Mouse (Mus musculus): ENCODE measurements around the gene Slc5a4b.
A peak's percentile ranks its signal among the peaks of the same experiment; 100 is the strongest.
"Not testable (repeated sequence)": the region's sequence is repeated elsewhere in the genome, so short reads cannot be mapped to it uniquely, and the experiment has no call there.

Gene Slc5a4b

DNA sequence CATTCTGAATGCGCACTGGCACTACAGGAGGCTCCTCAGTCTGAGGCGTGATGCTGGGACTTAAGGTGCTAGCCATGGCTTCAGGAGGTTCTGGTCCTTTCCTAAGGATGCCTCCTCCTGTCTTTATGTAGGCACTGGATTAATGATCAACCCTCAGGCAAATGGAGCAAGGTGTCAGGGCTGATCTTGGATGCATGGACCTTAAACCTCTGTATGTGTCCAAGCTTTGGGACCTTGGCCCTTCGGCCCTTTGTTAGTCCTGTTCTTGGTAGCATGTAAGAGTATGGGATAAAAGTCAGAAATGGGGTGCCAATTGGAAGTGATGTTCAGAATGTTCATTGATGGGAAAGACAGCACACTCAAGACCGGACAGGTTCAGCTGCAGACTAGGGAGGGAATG is at the start of gene Slc5a4b:
Gene Slc5a4b (minus strand): TSS at position 101 of the 400 bp plus-strand sequence.
- DNase-seq = no peak

DNA sequence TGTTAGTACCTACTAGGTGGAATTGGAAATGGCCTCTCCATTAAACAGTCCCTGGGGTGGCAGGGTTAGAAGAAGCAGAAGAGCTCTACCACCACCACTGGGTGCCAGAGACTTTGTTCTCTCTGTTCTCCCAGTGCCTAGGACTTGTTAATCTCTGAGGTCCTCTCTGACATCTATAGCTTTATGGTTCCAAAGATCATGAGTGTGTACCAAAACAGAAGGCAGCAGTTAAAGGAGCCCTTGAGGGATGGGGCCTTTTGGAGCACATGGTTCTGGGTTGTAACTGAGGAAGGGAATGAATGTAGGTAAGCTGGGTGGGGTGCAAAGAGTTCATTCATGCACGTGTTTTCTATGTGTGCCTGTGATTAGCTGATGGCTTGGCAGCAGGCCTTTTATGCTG is 47.2 kb upstream of the Slc5a4b start:
- DNase-seq = no peak

DNA sequence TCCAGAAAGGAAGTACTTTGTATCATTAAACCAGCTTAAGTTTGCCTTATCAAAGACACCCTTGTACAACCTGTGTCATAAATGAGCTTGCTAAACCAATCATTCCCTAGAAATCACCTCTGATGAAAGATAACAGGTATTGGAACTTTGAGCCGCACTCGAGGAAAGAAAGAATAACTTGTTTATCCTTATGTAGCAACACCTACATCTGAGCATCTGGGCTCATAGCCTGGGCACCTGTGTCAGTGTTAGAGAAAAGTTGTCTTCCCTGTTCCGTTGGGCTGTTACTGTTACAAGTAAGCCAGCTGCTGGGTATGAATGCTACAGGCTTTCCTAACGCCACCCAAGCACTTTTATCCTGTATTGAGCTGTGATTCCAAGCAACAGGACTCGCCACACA is 46.8 kb upstream of the Slc5a4b start:
- DNase-seq = no peak

DNA sequence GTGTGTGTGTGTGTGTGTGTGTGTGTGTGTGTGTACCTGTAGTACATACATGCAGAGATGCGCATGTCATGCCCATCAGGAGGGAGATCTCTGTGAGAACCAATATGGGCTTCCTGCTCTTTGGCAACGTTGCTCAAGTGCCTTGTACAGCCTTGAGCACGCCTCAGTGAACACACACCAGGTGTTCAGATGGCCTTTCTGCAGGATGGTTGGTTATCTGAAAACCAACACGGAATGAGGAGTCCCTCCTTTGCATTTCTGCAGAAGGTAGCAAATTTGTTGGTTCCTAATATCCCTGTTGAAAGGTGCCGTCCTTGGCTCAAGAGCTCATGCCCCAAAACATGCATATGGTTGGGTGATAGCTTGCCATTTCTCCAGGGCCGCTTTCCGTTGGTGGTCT is 45.1 kb upstream of the Slc5a4b start:
- peak in 1 of 2 experiments; percentile 3 for DNase-seq

DNA sequence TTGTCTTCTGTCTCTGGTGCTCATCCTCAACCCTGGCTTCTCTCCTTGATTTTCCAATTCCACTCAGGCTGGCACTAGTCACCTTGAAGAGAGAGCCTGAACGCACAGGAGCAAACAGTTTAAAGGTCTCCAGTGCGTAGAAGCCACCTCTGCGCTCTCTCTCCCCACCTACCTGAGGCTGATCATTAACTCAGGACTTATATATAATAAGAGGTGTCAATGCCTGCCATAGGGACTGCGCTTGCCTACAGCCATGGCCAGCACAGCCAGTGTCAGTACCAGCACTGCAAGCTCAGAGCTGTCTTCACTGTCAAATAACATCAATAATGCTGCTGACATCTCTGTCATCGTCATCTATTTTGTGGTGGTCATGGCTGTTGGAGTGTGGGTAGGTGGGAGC is 36.5 kb upstream of the Slc5a4b start, which contains the start of gene Slc5a4a:
Gene Slc5a4a (plus strand): TSS at position 174 of the 400 bp plus-strand sequence.
- no peak for DNase-seq

DNA sequence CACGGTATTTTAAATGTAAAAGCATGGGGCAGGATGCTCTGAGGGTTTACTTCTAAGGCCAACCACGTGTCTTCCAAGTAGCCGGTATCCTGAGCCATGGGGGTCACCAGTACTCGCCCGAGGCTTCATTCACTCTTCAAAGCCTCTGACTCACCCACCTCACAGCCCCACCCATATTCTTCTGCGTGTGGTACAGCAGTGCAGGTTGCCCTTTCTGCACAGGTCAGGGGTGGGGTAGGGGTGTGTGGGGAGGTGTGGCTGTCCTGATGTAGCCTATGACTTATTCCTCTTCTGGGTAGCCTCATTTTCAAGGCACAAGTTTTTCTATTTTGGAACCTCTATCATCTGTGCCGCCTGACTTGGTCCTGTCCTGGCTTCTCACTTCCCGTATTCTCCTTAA is 36.1 kb upstream of the Slc5a4b start:
- DNase-seq = no peak

DNA sequence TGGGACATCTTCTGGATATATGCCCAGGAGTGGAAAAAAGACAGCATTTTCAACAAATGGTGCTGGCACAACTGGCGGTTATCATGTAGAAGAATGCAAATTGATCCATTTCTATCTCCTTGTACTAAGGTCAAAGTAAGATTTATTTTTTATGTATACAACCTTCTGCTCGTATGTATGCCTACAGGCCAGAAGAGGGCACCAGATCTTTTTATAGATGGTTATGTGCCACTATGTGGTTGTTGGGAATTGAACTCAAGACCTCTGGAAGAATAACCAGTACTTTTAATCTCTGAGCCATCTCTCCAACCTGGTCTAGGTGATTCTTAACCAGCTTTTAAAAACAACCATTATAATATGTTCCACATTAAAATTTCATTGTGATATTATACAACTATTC is 25.6 kb upstream of the Slc5a4b start:
- DNase-seq = no peak

DNA sequence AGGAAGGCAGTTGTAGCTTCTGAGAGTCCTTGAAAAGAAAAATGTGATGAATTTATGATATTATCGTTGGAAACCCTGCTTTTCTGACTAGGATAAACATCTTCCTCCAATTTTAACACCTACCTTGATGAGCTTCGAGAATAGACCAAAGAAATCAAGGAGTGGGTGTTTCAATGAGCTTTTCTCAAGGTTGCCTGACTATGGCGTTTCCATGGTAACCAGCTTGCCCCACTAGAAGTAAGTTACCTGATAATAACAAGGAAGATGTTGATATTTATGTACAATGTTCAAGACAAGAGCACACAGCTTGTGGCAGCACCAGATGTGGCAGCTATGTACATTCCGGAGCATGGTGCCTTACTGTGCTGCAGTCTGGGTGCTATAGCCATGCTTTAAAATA is 21.7 kb upstream of the Slc5a4b start:
- no peak for DNase-seq

DNA sequence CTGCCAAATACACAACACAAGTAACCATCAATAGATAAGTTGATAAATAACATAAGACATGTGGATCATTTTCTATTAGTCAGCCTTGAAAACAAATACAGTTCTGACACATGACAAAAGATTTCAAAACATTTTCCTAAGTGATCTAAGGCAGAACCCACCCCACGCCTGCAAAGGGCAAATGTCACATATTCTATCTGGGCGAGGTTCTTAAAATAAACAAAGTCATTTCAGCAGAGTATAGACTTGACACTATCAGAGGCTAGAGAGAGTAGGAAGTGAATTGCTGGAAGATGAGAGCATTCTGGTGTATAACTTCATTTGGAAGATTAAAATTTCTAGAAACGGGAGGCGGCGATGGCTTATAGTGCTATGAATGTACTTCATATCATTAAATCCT is 10.7 kb upstream of the Slc5a4b start:
- DNase-seq = no peak

DNA sequence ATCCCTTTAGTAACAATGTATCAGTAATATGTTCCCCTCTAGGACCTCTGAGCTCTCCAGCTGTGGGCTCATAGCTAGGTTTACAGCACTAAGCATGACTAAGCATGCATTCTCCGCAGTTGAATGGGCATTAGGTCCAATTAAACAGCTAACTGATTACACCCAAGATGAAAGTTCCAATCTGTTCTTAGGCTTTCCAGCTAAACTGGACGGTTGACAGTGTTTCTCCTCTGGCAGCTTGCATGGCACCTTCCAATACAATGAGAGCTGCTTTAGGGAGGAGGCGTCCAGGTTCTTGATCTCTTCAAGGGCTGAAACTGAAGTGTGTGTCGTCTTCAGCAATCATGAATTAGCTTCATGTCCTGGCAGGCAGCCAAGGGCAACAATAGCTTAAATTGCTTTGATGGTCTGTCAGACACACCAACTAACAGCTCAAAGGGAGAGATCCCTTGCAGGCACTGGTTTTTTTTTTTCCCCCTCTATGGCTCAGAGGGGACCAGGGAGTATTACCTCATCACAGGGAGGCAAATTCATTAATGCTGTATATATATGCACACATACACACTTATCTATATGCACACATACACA is 9.5 kb upstream of the Slc5a4b start:
- no peak for DNase-seq

DNA sequence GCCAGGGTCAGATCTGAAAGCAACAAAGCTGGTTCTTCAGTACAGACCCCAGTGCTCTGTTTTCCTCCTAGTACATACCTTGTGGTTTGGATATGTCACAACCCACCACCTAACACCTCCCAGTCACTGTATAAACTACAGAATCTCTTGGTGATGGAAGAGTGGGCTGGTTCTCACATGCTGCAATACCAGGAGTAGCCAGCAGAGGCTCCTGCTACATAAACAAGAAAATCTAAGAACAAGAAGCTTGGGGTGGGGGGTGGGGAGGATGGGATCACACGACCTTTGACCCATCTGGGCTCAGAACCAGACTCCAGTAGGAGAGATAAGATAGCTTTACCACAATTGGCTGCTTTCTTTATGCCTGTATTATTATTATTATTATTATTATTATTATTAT is 8.0 kb upstream of the Slc5a4b start:
- DNase-seq = no peak

DNA sequence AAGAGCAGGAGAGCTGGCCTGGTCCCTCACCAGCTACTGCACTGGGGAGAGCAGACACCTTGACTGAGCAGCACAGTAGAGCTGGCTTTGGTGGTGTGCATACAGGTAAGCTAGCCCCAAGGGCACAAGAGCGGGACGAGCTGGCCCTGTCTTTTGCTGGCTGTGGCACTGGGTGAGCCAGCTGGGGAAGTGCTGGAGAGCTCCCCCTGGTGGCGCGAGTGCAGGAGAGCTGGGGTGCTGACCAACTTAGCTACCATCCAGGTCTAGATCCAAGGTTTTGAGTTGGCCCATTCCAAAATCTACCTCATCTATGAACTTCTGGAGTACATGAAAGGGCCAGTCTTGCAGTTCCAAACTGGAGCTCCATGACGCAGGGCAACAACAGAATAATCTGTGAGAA is 7.2 kb upstream of the Slc5a4b start:
- DNase-seq = peak; percentile 29 to 47

DNA sequence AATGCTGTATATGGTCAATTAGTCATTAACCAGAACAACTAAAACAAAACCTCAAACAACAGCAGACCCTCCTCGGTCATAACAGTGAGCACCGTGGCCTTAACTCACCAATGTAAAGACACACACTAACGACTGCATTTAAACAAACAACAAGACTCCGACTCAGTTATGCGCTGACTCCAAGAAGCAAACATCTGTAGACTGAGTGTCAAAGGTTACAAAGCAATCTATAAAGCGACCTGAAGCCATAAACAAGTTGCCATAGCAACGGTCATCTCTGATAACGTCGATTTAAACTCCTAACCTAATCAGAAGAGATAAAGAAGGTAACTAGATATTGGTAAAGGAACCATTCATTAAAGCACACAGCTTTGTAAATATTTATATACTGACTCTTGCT is 13.4 kb downstream of the Slc5a4b start:
- DNase-seq = no peak

DNA sequence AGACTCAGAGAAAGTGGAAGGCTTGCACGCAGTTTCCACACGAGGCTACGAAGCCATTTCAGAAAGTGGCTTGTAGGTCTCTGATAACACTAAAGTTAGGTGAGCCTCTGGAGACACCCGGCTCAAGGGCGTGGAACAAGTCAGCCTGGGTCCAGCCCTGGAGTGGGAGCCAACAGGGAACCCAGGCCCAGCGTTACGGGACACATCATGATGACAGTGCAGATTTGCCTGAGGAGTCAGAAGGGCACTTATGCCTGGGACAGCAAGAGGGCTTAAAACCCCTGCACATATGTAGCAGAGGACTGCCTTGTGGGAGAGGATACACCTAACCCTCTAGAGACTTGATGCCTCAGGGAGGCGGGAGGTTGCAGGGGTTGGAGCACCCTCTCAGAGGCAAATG is 14.2 kb downstream of the Slc5a4b start:
- no peak for DNase-seq

DNA sequence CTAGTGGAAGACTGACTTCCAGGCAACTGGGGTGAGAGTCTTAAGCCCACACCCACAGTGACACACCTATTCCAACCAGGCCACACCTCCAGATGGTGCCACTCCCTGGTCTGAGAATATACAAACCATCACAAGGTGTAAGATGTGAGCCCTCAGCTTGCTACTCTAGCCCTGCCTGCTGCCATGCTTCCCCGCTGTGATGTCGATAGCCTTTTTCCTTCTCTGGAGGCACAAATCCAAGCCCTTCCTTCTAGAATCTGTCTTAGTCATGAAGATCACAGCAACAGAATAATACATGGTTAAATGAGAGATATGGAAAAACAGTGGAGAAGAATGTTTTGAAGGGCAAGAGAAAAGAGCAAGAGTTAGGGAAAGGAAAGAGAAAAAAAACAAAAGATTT is 33.8 kb downstream of the Slc5a4b start:
- DNase-seq = not testable (repeated sequence)

DNA sequence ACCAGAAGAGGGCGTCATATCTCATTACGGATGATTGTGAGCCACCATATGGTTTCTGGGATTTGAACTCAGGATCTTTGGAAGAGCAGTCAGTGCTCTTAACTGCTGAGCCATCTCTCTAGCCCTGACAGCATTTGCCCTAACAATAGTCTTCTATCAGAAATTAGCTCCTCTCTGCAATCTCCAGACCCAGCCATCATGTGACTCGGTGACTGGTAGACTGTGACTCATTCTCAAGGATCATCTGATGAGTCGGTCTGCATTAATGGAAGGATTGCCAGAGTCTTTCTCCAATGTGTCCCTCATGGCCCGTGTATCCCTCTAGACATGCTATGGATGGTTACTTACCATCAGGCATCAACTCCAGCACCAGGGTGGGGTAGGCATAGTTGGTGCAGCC is 38.7 kb downstream of the Slc5a4b start:
- DNase-seq = not testable (repeated sequence)

DNA sequence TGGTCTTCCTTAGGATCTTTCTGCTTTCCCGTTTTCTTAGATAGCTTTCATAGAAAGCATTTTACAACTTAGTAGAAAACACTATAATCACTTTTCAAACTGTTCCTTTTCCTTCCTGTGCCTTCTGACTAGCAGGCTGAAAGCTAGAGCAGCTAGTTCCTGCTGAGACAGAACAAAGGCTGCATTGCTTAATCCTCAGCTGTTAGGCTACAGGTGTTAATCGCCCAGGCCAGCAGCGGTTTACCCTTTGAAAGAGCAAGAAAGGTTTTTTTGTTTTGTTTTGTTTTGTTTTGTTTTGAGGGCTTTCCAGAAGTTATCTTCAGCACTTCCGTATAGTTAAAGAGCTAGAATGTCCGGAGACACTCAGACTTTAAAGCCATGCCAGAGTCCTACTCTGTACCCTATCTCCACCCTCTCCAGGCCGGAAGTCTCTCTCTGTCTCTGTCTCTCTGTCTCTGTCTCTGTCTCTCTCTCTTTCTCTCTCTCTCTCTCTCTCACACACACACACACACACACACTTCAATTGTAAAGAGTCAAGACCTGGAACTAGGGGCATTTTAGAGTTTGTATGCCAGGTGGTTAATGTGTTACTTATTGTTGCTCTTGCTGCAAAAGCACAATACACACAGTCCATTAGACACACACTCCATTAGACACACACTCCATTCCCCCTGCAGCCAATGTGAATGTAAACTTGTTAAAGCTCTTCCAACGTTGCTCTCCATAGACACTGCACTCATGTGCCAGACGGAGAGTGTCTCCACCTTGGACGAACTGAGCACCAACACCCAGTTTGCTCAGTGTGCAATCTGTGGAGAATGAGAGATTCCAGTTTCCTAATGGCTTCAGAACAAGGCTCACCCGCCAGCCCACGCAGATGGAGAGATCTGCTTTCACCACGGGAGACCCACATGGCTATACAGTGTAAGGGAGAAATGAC is 42.8 kb downstream of the Slc5a4b start:
- peak; percentile 66 to 67 for DNase-seq

DNA sequence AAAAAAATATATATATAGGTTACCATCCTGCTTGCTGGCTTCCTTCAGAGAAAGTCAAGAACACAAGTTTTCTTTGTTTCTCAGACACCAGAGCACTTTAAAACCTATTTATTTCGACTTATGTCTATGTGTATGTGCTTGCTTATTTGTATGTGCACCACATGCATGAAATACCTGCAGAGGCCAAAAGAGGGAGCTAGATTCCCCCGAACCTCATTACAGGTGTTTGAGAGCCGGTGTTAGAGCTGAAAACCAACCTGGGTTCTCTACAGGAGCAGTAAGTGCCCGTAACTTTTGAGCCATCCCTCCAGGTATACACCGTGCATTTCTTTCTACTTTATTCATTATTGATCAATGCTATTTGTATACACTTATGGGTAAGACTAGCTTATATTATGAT is 48.3 kb downstream of the Slc5a4b start:
- no peak for DNase-seq

DNA sequence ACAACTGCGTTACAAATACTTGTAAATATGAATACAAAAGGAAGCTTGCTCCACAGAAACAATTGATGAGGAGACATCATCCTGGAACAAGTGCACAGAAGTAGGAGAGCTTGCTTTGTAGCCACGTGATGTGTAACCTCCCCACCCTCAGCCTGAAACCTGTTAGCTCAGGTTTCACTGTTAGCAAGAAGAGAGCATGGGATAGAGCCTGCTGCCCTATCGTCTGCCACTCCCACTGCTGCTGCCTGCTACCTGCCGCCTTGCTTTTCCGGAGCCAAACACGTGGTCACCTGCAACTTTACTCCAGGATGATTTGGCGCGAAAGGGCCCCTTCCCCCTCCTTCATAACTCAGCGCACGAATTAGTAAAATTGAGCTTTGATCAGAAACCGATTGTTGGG is 58.9 kb downstream of the Slc5a4b start:
- no peak for DNase-seq

DNA sequence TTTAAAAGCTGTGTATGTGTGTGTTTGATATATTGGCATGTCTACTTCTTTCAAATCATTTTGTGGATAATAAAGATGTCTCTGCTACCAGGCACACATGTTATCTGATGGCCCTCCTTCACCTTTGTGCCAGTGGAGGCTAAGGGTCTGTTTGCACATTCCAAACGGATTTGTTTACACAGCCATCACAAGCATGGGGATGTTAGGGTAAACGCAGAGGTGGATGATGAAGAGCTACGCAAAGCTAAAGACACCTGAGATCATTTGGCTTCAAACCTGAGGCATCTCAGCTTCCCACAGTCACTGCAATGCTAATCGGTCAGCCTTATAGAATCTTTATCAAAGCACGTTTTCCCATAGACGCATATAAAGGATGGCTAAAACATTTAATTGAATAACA is 61.8 kb downstream of the Slc5a4b start:
- DNase-seq = no peak

DNA sequence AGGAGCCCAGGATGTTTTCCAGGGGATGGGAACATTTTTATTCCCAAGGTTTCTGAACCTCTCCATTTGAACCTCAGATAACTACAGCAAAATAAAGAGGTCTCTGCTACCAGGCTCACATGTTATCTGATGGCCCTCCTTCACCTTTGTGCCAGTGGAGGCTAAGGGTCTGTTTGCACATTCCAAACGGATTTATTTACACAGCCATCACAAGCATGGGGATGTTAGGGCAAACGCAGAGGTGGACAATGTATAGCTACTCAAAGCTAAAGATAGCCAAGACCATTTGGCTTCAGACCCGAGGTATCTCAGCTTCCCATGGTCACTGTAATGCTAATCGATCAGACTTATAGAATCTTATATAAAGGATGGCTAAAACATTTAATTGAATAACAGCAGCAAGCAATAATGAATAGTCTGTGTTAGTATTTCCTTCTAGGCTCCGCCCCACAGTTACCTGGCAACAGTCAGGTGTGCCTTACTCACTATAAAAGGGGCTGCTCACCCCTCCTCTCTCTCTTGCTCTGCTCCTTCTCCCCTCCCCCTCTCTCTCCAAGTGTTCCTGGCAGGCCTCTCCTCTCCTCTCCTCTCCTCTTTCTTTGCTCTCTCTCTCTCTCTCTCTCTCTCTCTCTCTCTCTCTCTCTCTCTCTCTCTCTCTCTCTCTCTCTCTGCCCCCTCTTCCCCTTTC is 63.4 kb downstream of the Slc5a4b start:
- no peak for DNase-seq

DNA sequence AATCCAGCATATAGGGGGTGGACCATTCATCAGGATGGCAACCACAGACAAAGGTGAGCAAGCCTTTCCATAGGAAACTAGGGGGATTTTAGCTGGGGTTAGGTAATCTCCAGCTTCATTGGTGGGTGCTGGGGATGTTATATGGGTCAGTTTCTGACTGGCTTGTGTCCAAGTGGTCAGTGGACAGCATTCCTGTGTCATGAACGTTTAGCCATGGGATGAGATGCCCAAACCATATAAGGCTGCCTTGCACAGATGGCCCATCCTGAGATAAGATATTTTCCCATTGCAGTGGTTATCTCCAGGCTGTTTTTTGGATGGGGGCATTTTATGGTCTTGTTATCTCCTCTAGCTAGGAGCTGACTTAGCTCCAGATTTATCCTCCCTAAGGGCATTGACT is 64.0 kb downstream of the Slc5a4b start:
- DNase-seq = no peak

DNA sequence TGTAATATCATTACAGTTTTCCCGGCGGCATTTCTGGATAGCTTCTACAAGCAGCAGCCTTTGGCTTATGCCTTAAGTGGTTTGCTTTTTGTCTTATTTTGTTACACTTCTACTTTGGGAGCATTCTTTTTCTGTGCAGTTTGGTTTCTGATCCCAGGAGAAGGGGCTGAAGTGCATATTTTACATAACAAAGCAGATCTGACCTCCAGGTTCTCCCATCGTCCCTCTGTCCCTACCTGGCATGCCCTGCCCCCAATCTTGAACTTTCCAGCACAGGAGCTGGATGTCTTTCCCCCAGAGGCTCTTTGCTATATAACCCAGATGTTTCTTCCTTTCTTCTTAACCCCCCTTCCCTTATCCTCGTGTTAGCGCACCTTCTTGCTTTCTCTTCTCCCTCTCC is 65.4 kb downstream of the Slc5a4b start:
- DNase-seq = no peak

DNA sequence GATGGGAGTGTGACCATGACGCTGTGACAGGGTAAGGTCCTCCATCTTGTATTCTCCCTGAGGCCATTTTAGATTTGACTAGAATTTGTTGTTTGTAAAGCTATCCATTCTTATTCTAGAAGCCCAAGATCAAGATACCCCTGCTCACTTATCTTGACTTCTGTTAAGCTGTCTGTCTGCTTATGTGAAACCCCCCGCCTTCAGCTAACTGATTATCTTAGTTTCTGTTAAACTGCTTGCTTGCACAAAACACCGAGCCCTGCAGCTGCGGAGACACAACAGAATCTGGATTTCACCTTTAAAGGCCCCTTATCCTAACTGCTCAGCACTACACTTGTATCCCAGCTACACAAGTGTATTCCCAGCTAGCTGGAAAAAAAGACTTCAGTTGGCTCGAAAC is 73.8 kb downstream of the Slc5a4b start:
- DNase-seq = no peak
